Comparison of ENCODE assay signal across 7 mouse cellular contexts in the genomic region with DNA sequence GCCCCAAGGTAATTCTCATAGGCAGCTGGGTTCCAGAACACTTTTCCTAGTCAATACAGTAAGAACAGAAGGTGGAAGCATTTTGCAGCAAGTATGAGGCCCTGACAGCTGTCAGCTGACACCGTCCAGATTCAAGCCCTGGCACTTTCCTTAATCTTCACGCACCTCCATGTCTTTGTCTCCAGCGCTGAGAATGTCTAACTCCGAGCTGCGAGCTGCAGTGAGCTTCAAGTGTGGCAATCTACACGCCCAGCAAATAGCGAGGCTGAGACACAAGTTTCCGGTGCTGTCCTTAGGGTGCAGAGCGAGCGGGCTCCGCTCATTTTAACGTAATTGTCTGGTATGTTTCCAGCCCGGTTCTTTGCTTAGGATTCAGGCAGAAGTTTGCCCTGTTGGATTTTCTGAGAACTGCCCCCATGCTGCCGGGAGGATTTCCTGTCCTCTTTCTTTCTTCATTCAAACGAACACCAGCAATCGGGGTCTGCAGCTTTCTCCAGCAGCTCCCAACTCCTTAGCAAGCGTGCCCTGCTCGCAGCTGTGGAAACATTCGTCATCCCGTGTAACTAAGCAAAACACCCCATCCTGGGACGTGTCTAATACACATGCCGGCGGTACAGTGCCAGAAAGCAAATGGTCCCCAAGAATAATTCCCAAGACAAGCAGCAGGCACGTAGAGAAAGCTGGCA. TPM values are rescaled to one million over a fixed set of nuclear protein-coding genes. Genes with fewer than 3 reads are reported as not detected.
DNase-seq lines count a peak whose midpoint lies in the region; ATAC-seq and TF ChIP-seq lines count a peak whose summit lies in the region.

No protein-coding gene starts in this region.

- H3K27me3 ChIP-seq in lung, embryonic 14.5 days (ENCODE audit: insufficient read depth, low read length), result peaks cover 9% of the 10 kb centered on the region; the same call in 1 of the 2 replicates
- peaks cover 7% of the 10 kb centered on the region; the same call in 1 of the 2 replicates for H3K27me3 ChIP-seq in heart, embryonic 12.5 days (replicated peaks)
- H3K27me3 ChIP-seq in limb, embryonic 13.5 days, result peaks cover 51% of the 10 kb centered on the region

- peak overlapping the region; percentile 48 for H3K4me2 ChIP-seq in lung, embryonic 14.5 days
- peak overlapping the region; percentile 48 for H3K4me2 ChIP-seq in heart, embryonic 12.5 days
- H3K4me2 ChIP-seq in limb, embryonic 13.5 days (replicated peaks), result peak overlapping the region; percentile 43

- H3K4me3 ChIP-seq in lung, embryonic 14.5 days (ENCODE audit: low read depth, low read length), result peak overlapping the region; percentile 8; the same call in 1 of the 2 replicates
- peak overlapping the region; percentile 14; the same call in 1 of the 2 replicates for H3K4me3 ChIP-seq in heart, embryonic 12.5 days
- H3K4me3 ChIP-seq in limb, embryonic 13.5 days, result no peak overlapping the region

- H3K9ac ChIP-seq in lung, embryonic 14.5 days, result no peak overlapping the region
- no peak overlapping the region for H3K9ac ChIP-seq in heart, embryonic 12.5 days
- H3K9ac ChIP-seq in limb, embryonic 13.5 days, result no peak overlapping the region

- TF ChIP-seq CTCF in lung, embryonic 14.5 days (IDR thresholded peaks at IDR 0.05; ENCODE audit: low read depth), result no peak

- 19% methylated on average over 24 of the region's 24 CpGs for WGBS in lung, embryonic 14.5 days
- 30% methylated on average over 24 of the region's 24 CpGs for WGBS in heart, embryonic 12.5 days
- WGBS in limb, embryonic 13.5 days, result 35% methylated on average over 24 of the region's 24 CpGs

- no peak overlapping the region for H3K27ac ChIP-seq in lung, embryonic 14.5 days (ENCODE audit: low read depth)
- peak overlapping the region; percentile 2 for H3K27ac ChIP-seq in heart, embryonic 12.5 days (ENCODE audit: poor library complexity, severe bottlenecking)
- H3K27ac ChIP-seq in limb, embryonic 13.5 days, result no peak overlapping the region

- peak; percentile 56; the same call in 1 of the 2 replicates for ATAC-seq in lung, embryonic 14.5 days (ENCODE audit: insufficient read depth)
- no peak for ATAC-seq in heart, embryonic 12.5 days (ENCODE audit: insufficient number of reproducible peaks, low FRiP score)
- ATAC-seq in limb, embryonic 13.5 days (ENCODE audit: low FRiP score, low read depth), result no peak
- ATAC-seq in megakaryocyte, adult 5-6 weeks (ENCODE audit: poor library complexity, severe bottlenecking), result no peak

- H3K36me3 ChIP-seq in lung, embryonic 14.5 days (ENCODE audit: insufficient read depth), result no peaks in the 10 kb centered on the region
- H3K36me3 ChIP-seq in heart, embryonic 12.5 days, result no peaks in the 10 kb centered on the region
- no peaks in the 10 kb centered on the region for H3K36me3 ChIP-seq in limb, embryonic 13.5 days

- no peaks in the 10 kb centered on the region for H3K9me3 ChIP-seq in lung, embryonic 14.5 days (ENCODE audit: low read depth, low read length)
- H3K9me3 ChIP-seq in heart, embryonic 12.5 days (replicated peaks), result no peaks in the 10 kb centered on the region; the same call in 1 of the 2 replicates
- peaks cover 2% of the 10 kb centered on the region; the same call in 1 of the 2 replicates for H3K9me3 ChIP-seq in limb, embryonic 13.5 days

- DNase-seq in lung, embryonic 14.5 days, result peak; percentile 60
- no peak for DNase-seq in lung, postnatal 14 days
- peak; percentile 19 for DNase-seq in embryo, embryonic 9.5 days (ENCODE audit: extremely low spot score)
- DNase-seq in ovary, postnatal 14 days (ENCODE audit: low spot score), result no peak

- H3K4me1 ChIP-seq in lung, embryonic 14.5 days (ENCODE audit: insufficient read depth), result no peaks in the 10 kb centered on the region
- peaks cover 23% of the 10 kb centered on the region for H3K4me1 ChIP-seq in heart, embryonic 12.5 days (replicated peaks)
- peaks cover 33% of the 10 kb centered on the region for H3K4me1 ChIP-seq in limb, embryonic 13.5 days

RNA-seq across cellular contexts. Expression of gene Irx3, which starts 54.5 kb away (rescaled TPM):
- polyA plus RNA-seq in lung, embryonic 14.5 days (2014; fragmentation: Nextera tagmentation; extraction: Ambion mirVana), result 25.5 and 29.9 TPM in 2 replicates
- polyA plus RNA-seq in heart, embryonic 12.5 days (2016; fragmentation: Nextera tagmentation; extraction: Ambion mirVana), result 19.0 and 21.7 TPM in 2 replicates
- polyA plus RNA-seq in limb, embryonic 13.5 days (2015; fragmentation: Nextera tagmentation; extraction: Ambion mirVana), result 12.1 and 13.3 TPM in 2 replicates
- not detected in 2 replicates for total RNA-seq in megakaryocyte, adult 5-6 weeks (2015)
- 0.22 TPM in 1 of 2 replicates, not detected in the other for total RNA-seq in megakaryocyte, adult 5-6 weeks (2017)

Comparison
In these comparisons a context has a peak if more than half of its experiments do, and no peak if none do; other contexts are left out.
1. DNase-seq: peak in lung, embryonic 14.5 days (single experiment) and embryo, embryonic 9.5 days (single experiment); none in lung, postnatal 14 days (single experiment) and ovary, postnatal 14 days (single experiment).
2. Peak in every context shown above with its lines, with median percentiles within 50 percentile points of each other: H3K4me2 ChIP-seq.